Mouse (Mus musculus) brown adipose tissue, adult 24 weeks (tissue): ENCODE results near the gene Fam160a1. TPM values are rescaled to one million over a fixed set of nuclear protein-coding genes. Genes with fewer than 3 reads are reported as not detected.

Experiments used
- H3K27ac ChIP-seq: fragments of 200-500 bp; replicated peaks from 2 replicates; pipeline ENCODE4 v1.5.1; 2012; ENCODE audit warnings: low read depth, mild to moderate bottlenecking, low read length
- H3K4me1 ChIP-seq: fragments of 200-500 bp; 2 replicates; pipeline ENCODE4 v1.6.1; 2012; ENCODE audit warnings: low read length, mixed read lengths; ENCODE audit not compliant: control insufficient read depth, insufficient read depth, insufficient read length
- H3K4me3 ChIP-seq: fragments of 200-500 bp; 2 replicates; pipeline ENCODE4 v1.5.1; 2012; ENCODE audit warnings: low read depth, mild to moderate bottlenecking, low read length, moderate library complexity; ENCODE audit not compliant: insufficient read depth
- polyA plus RNA-seq: library from polyadenylated mRNA; stranded (reverse); fragments of >200 nt; gene quantifications from 2 replicates; pipeline ENCODE4 v1.2.4, GENCODE M21; 2012; ENCODE audit not compliant: missing spikeins, insufficient read depth, insufficient read length

Gene Fam160a1
- polyA plus RNA-seq, 1 experiment, result 2.5 TPM

- no peak overlapping the region for H3K27ac ChIP-seq
- H3K4me1 ChIP-seq, result no peaks in the 10 kb centered on the region
- H3K4me3 ChIP-seq, result no peak overlapping the region
These were observed 154.9 kb downstream of the Fam160a1 start for GRCm38 (mm10) chr3:85661926-85662813.

- H3K27ac ChIP-seq, result no peak overlapping the region
- no peak overlapping the region for H3K4me3 ChIP-seq
- H3K4me1 ChIP-seq, result no peaks in the 10 kb centered on the region
These were observed 157.4 kb downstream of the Fam160a1 start for GRCm38 (mm10) chr3:85659681-85660080.

- Histone ChIP-seq H3K4me3 (no peak overlapping the region), H3K27ac (no peak overlapping the region), H3K4me1 (no peaks in the 10 kb centered on the region)
These were observed 161.6 kb downstream of the Fam160a1 start for GRCm38 (mm10) chr3:85655538-85655937.

- no peaks in the 10 kb centered on the region for H3K4me1 ChIP-seq
- no peak overlapping the region for H3K27ac ChIP-seq
- no peak overlapping the region for H3K4me3 ChIP-seq
These were observed 164.1 kb downstream of the Fam160a1 start for GRCm38 (mm10) chr3:85652727-85653665.

GRCm38 (mm10) chr3:85649176-85649575 is 167.9 kb downstream of the Fam160a1 start:
- Histone ChIP-seq H3K4me1 (no peaks in the 10 kb centered on the region), H3K4me3 (no peak overlapping the region), H3K27ac (no peak overlapping the region)

- no peaks in the 10 kb centered on the region for H3K4me1 ChIP-seq
- H3K27ac ChIP-seq, result no peak overlapping the region
- no peak overlapping the region for H3K4me3 ChIP-seq
These were observed 171.5 kb downstream of the Fam160a1 start for GRCm38 (mm10) chr3:85645517-85646004.

GRCm38 (mm10) chr3:85644814-85645213 is 172.3 kb downstream of the Fam160a1 start:
- Histone ChIP-seq H3K27ac (no peak overlapping the region), H3K4me1 (no peaks in the 10 kb centered on the region), H3K4me3 (no peak overlapping the region)

- H3K4me3 ChIP-seq, result no peak overlapping the region
- H3K27ac ChIP-seq, result no peak overlapping the region
- no peaks in the 10 kb centered on the region for H3K4me1 ChIP-seq
These were observed 175.3 kb downstream of the Fam160a1 start for GRCm38 (mm10) chr3:85641751-85642150.

GRCm38 (mm10) chr3:85636716-85637447 is 180.2 kb downstream of the Fam160a1 start:
- Histone ChIP-seq H3K4me3 (no peak overlapping the region), H3K27ac (no peak overlapping the region), H3K4me1 (no peaks in the 10 kb centered on the region)

- Histone ChIP-seq H3K27ac (no peak overlapping the region), H3K4me3 (no peak overlapping the region), H3K4me1 (no peaks in the 10 kb centered on the region)
These were observed 181.5 kb downstream of the Fam160a1 start for GRCm38 (mm10) chr3:85635591-85635990.

GRCm38 (mm10) chr3:85635126-85635419 is 182.0 kb downstream of the Fam160a1 start:
- no peak overlapping the region for H3K4me3 ChIP-seq
- H3K4me1 ChIP-seq, result no peaks in the 10 kb centered on the region
- H3K27ac ChIP-seq, result no peak overlapping the region

- no peaks in the 10 kb centered on the region for H3K4me1 ChIP-seq
- no peak overlapping the region for H3K27ac ChIP-seq
- no peak overlapping the region for H3K4me3 ChIP-seq
These were observed 182.5 kb downstream of the Fam160a1 start for GRCm38 (mm10) chr3:85634389-85635125.

- no peaks in the 10 kb centered on the region for H3K4me1 ChIP-seq
- H3K27ac ChIP-seq, result no peak overlapping the region
- H3K4me3 ChIP-seq, result no peak overlapping the region
These were observed 183.4 kb downstream of the Fam160a1 start for GRCm38 (mm10) chr3:85633733-85634132.

- Histone ChIP-seq H3K27ac (no peak overlapping the region), H3K4me1 (no peaks in the 10 kb centered on the region), H3K4me3 (no peak overlapping the region)
These were observed 187.1 kb downstream of the Fam160a1 start for GRCm38 (mm10) chr3:85629895-85630510.
